34 mouse cellular contexts compared by ENCODE assay signal in genomic region chr5:24523806-24524205, GRCm38 (mm10). TPM values are rescaled to one million over a fixed set of nuclear protein-coding genes. Genes with fewer than 3 reads are reported as not detected.
A peak's percentile ranks its signal among the peaks of the same experiment; 100 is the strongest.
DNase-seq lines count a peak whose midpoint lies in the region; ATAC-seq and TF ChIP-seq lines count a peak whose summit lies in the region.
"Had no signal": no experiment of that assay in that cellular context is flagged by ENCODE, and none has a peak within 500 bp of the region (broad histone marks: within the 10 kb centered on the region; RNA-seq: fewer than 3 reads in every experiment).

No protein-coding gene starts in this region.

- H3K36me3 ChIP-seq in forebrain, embryonic 13.5 days (ENCODE audit: poor library complexity, severe bottlenecking), result no peaks in the 10 kb centered on the region
- no peaks in the 10 kb centered on the region for H3K36me3 ChIP-seq in forebrain, embryonic 12.5 days (replicated peaks)
- H3K36me3 ChIP-seq in embryonic facial prominence, embryonic 10.5 days (replicated peaks), result no peaks in the 10 kb centered on the region
- no peaks in the 10 kb centered on the region for H3K36me3 ChIP-seq in hindbrain, embryonic 15.5 days
- H3K36me3 ChIP-seq in kidney, adult 2 months (ENCODE audit: control insufficient read depth, insufficient read depth, low read length), result no peaks in the 10 kb centered on the region
- H3K36me3 ChIP-seq: heart, embryonic 12.5 days; limb, embryonic 13.5 days; lung, embryonic 15.5 days; midbrain, embryonic 12.5 days had no signal

- no peak overlapping the region for H3K4me3 ChIP-seq in forebrain, embryonic 13.5 days
- no peak overlapping the region for H3K4me3 ChIP-seq in forebrain, embryonic 12.5 days (replicated peaks)
- 0 out of 2 replicates have a peak overlapping the region, but pooled peaks have one; percentile 12 for H3K4me3 ChIP-seq in embryonic facial prominence, embryonic 10.5 days
- H3K4me3 ChIP-seq in hindbrain, embryonic 15.5 days, result peak overlapping the region; percentile 52
- H3K4me3 ChIP-seq in kidney, adult 2 months (ENCODE audit: insufficient read depth, low read depth, low read length), result no peak overlapping the region
- H3K4me3 ChIP-seq: heart, adult 2 months; heart, embryonic 12.5 days; layer of hippocampus, adult 2 months; limb, embryonic 13.5 days; lung, embryonic 15.5 days; midbrain, embryonic 12.5 days; myocyte had no signal

- no peaks in the 10 kb centered on the region for H3K9me3 ChIP-seq in forebrain, embryonic 13.5 days (replicated peaks)
- H3K9me3 ChIP-seq in forebrain, embryonic 12.5 days, result no peaks in the 10 kb centered on the region
- H3K9me3 ChIP-seq in embryonic facial prominence, embryonic 10.5 days, result no peaks in the 10 kb centered on the region
- H3K9me3 ChIP-seq in hindbrain, embryonic 15.5 days, result no peaks in the 10 kb centered on the region
- H3K9me3 ChIP-seq: heart, embryonic 12.5 days; limb, embryonic 13.5 days; lung, embryonic 15.5 days; midbrain, embryonic 12.5 days had no signal

- H3K9ac ChIP-seq in forebrain, embryonic 13.5 days, result no peak overlapping the region
- no peak overlapping the region for H3K9ac ChIP-seq in forebrain, embryonic 12.5 days
- no peak overlapping the region for H3K9ac ChIP-seq in hindbrain, embryonic 15.5 days
- H3K9ac ChIP-seq: heart, embryonic 12.5 days; limb, embryonic 13.5 days; lung, embryonic 15.5 days; midbrain, embryonic 12.5 days had no signal

- DNase-seq in embryonic facial prominence, embryonic 10.5 days (ENCODE audit: low spot score), result no peak
- DNase-seq in kidney, adult 2 months, result no peak
- DNase-seq in urinary bladder, postnatal 14 days (ENCODE audit: low spot score), result no peak
- DNase-seq in thymus, postnatal 14 days, result no peak
- DNase-seq: adrenal gland, postnatal 10 days; cerebellum, adult 11 months; cerebellum, adult 9-10 months; cerebellum, postnatal 36 days; heart, adult 2 months; heart, postnatal 4 days; kidney, adult 18-20 months; kidney, postnatal 36 days; lung, postnatal 36 days; right cerebral cortex, adult 18-20 months; spleen, adult 18-20 months; thymus, postnatal 25 days had no signal

- peaks cover 85% of the 10 kb centered on the region for H3K27me3 ChIP-seq in forebrain, embryonic 13.5 days
- H3K27me3 ChIP-seq in forebrain, embryonic 12.5 days, result peaks cover 82% of the 10 kb centered on the region
- H3K27me3 ChIP-seq in embryonic facial prominence, embryonic 10.5 days (replicated peaks; ENCODE audit: low read depth, poor library complexity, severe bottlenecking), result peaks cover 90% of the 10 kb centered on the region
- peaks cover 47% of the 10 kb centered on the region for H3K27me3 ChIP-seq in hindbrain, embryonic 15.5 days
- H3K27me3 ChIP-seq in kidney, adult 2 months (replicated peaks; ENCODE audit: control insufficient read depth, insufficient read depth, low read length), result peaks cover 4% of the 10 kb centered on the region

- H3K27ac ChIP-seq in forebrain, embryonic 13.5 days, result no peak overlapping the region
- no peak overlapping the region for H3K27ac ChIP-seq in forebrain, embryonic 12.5 days
- no peak overlapping the region for H3K27ac ChIP-seq in embryonic facial prominence, embryonic 10.5 days (replicated peaks)
- no peak overlapping the region for H3K27ac ChIP-seq in hindbrain, embryonic 15.5 days (replicated peaks)
- H3K27ac ChIP-seq in kidney, adult 2 months (ENCODE audit: insufficient read depth, low read depth, low read length), result no peak overlapping the region
- H3K27ac ChIP-seq: heart, adult 2 months; layer of hippocampus, adult 2 months; limb, embryonic 13.5 days; lung, embryonic 15.5 days; midbrain, embryonic 12.5 days had no signal

- WGBS in forebrain, embryonic 13.5 days, result 37% methylated on average over 8 of the region's 8 CpGs
- 33% methylated on average over 8 of the region's 8 CpGs for WGBS in forebrain, embryonic 12.5 days
- 43% methylated on average over 8 of the region's 8 CpGs for WGBS in embryonic facial prominence, embryonic 10.5 days
- WGBS in hindbrain, embryonic 15.5 days, result 19% methylated on average over 8 of the region's 8 CpGs
- WGBS in kidney, adult 2 months, result 59% methylated on average over 8 of the region's 8 CpGs

- H3K4me2 ChIP-seq in forebrain, embryonic 13.5 days, result 0 out of 2 replicates have a peak overlapping the region, but pooled peaks have one; percentile 3
- no peak overlapping the region for H3K4me2 ChIP-seq in forebrain, embryonic 12.5 days
- H3K4me2 ChIP-seq in hindbrain, embryonic 15.5 days, result peak overlapping the region; percentile 96
- H3K4me2 ChIP-seq: heart, embryonic 12.5 days; limb, embryonic 13.5 days; liver, embryonic 11.5 days; lung, embryonic 15.5 days; midbrain, embryonic 12.5 days had no signal

- peaks cover 17% of the 10 kb centered on the region for H3K4me1 ChIP-seq in forebrain, embryonic 13.5 days
- H3K4me1 ChIP-seq in forebrain, embryonic 12.5 days, result peaks cover 19% of the 10 kb centered on the region
- H3K4me1 ChIP-seq in embryonic facial prominence, embryonic 10.5 days, result peaks cover 40% of the 10 kb centered on the region
- H3K4me1 ChIP-seq in hindbrain, embryonic 15.5 days (replicated peaks), result peaks cover 22% of the 10 kb centered on the region
- H3K4me1 ChIP-seq in kidney, adult 2 months (ENCODE audit: control insufficient read depth, insufficient read depth, low read length), result no peaks in the 10 kb centered on the region

- no peak for ATAC-seq in forebrain, embryonic 13.5 days
- ATAC-seq in forebrain, embryonic 12.5 days (ENCODE audit: low FRiP score), result no peak
- no peak for ATAC-seq in hindbrain, embryonic 15.5 days (ENCODE audit: low FRiP score, low read depth)
- ATAC-seq: CD4-positive, CD25-positive, alpha-beta regulatory T cell, adult 4 months; forebrain, embryonic 16.5 days had no signal

- TF ChIP-seq CTCF in kidney, adult 2 months (conservative IDR thresholded peaks at IDR 0.05; ENCODE audit: insufficient read depth, insufficient read length, low read depth, low read length), result no peak

- TF ChIP-seq POLR2A in kidney, adult 2 months (IDR thresholded peaks at IDR 0.05; ENCODE audit: low read depth, low read length), result no peak

RNA-seq across cellular contexts. Expression of gene Gbx1, which starts 3.2 kb away (rescaled TPM):
- 0.90 and 0.97 TPM in 2 replicates for polyA plus RNA-seq in forebrain, embryonic 13.5 days (2015; fragmentation: Nextera tagmentation; extraction: Ambion mirVana)
- 1.1 and 1.2 TPM in 2 replicates for polyA plus RNA-seq in forebrain, embryonic 12.5 days (2016; fragmentation: Nextera tagmentation; extraction: Ambion mirVana)
- polyA plus RNA-seq in embryonic facial prominence, embryonic 10.5 days (2016; fragmentation: Nextera tagmentation; extraction: Ambion mirVana), result 0.34 and 0.99 TPM in 2 replicates
- polyA plus RNA-seq in hindbrain, embryonic 15.5 days (2015; fragmentation: Nextera tagmentation; extraction: Ambion mirVana), result 6.8 and 8.8 TPM in 2 replicates
- 0.05 and 0.11 TPM in 2 replicates for polyA plus RNA-seq in kidney, adult 2 months (2012; rRNA removed)
- polyA plus RNA-seq: CD4-positive, CD25-positive, alpha-beta regulatory T cell, adult 4 months; heart, embryonic 12.5 days; heart, postnatal 0 days; kidney, embryonic 16.5 days; limb, embryonic 13.5 days; liver, embryonic 16.5 days; lung, embryonic 15.5 days; stomach, embryonic 16.5 days had no signal

RNA-seq across cellular contexts. Expression of gene Asb10, which starts 17.0 kb away (rescaled TPM):
- 0.06 and 0.15 TPM in 2 replicates for polyA plus RNA-seq in forebrain, embryonic 13.5 days (2015; fragmentation: Nextera tagmentation; extraction: Ambion mirVana)
- polyA plus RNA-seq in forebrain, embryonic 12.5 days (2016; fragmentation: Nextera tagmentation; extraction: Ambion mirVana), result 0.10 TPM in 1 of 2 replicates, not detected in the other
- polyA plus RNA-seq in embryonic facial prominence, embryonic 10.5 days (2016; fragmentation: Nextera tagmentation; extraction: Ambion mirVana), result 0.29 TPM in 1 of 2 replicates, not detected in the other
- 0.14 and 0.26 TPM in 2 replicates for polyA plus RNA-seq in hindbrain, embryonic 15.5 days (2015; fragmentation: Nextera tagmentation; extraction: Ambion mirVana)
- 0.38 and 1.6 TPM in 2 replicates for polyA plus RNA-seq in kidney, adult 2 months (2012; rRNA removed)
- polyA plus RNA-seq: CD4-positive, CD25-positive, alpha-beta regulatory T cell, adult 4 months had no signal

RNA-seq across cellular contexts. Expression of gene 4931409K22Rik, which starts 32.8 kb away (rescaled TPM):
- polyA plus RNA-seq in forebrain, embryonic 13.5 days (2015; fragmentation: Nextera tagmentation; extraction: Ambion mirVana), result 0.62 TPM in 2 replicates
- 0.24 and 0.37 TPM in 2 replicates for polyA plus RNA-seq in forebrain, embryonic 12.5 days (2016; fragmentation: Nextera tagmentation; extraction: Ambion mirVana)
- polyA plus RNA-seq in embryonic facial prominence, embryonic 10.5 days (2016; fragmentation: Nextera tagmentation; extraction: Ambion mirVana), result 0.07 and 0.08 TPM in 2 replicates
- polyA plus RNA-seq in hindbrain, embryonic 15.5 days (2015; fragmentation: Nextera tagmentation; extraction: Ambion mirVana), result 0.10 and 0.18 TPM in 2 replicates
- 0.10 and 0.14 TPM in 2 replicates for polyA plus RNA-seq in kidney, adult 2 months (2012; rRNA removed)
- polyA plus RNA-seq: CD4-positive, CD25-positive, alpha-beta regulatory T cell, adult 4 months; embryonic facial prominence, embryonic 11.5 days; heart, embryonic 12.5 days; heart, postnatal 0 days; liver, embryonic 16.5 days; lung, embryonic 15.5 days; midbrain, postnatal 0 days; myocyte had no signal

RNA-seq across cellular contexts. Expression of gene Abcf2, which starts 53.5 kb away (rescaled TPM):
- polyA plus RNA-seq in forebrain, embryonic 13.5 days (2015; fragmentation: Nextera tagmentation; extraction: Ambion mirVana), result 117 and 124 TPM in 2 replicates
- polyA plus RNA-seq in forebrain, embryonic 12.5 days (2016; fragmentation: Nextera tagmentation; extraction: Ambion mirVana), result 141 and 142 TPM in 2 replicates
- polyA plus RNA-seq in embryonic facial prominence, embryonic 10.5 days (2016; fragmentation: Nextera tagmentation; extraction: Ambion mirVana), result 181 and 183 TPM in 2 replicates
- 78.7 and 82.1 TPM in 2 replicates for polyA plus RNA-seq in hindbrain, embryonic 15.5 days (2015; fragmentation: Nextera tagmentation; extraction: Ambion mirVana)
- 40.2 and 47.6 TPM in 2 replicates for polyA plus RNA-seq in kidney, adult 2 months (2012; rRNA removed)

Comparison
In these comparisons a context has a peak if more than half of its experiments do, and no peak if none do; other contexts are left out.
1. H3K4me3 ChIP-seq: peak in embryonic facial prominence, embryonic 10.5 days (single experiment) and hindbrain, embryonic 15.5 days (single experiment); none in forebrain, embryonic 13.5 days (single experiment), forebrain, embryonic 12.5 days (single experiment) and kidney, adult 2 months (single experiment).